Mouse (Mus musculus): ENCODE measurements at regions not wholly inside any gene's neighbourhood (a gene's known extent, or its start where the extent isn't known, plus 50 kb on each side); places are given as distances from the start of the nearest gene placed in this dataset.

DNA sequence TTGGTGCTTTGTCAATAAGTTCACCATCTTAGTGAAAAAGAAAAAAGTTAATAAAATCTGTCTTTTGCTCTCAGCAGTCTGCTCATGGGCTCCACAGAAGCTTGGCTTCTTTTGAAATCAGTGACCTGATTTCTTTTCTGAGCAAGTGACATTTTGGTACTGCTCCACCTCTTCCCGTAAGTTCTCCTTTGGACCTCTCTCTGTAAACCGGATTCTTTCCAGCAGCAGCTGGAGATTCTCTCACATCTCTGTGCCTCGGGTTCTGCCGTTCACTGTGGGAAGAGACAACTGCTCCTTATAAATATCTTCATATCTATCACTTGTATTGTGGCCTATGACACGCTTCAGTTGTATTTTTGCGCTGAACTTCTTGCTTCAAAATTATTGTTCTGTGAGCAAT lies 2194.4 kb downstream of the 9330182O14Rik start:
- H3K9ac ChIP-seq (replicated peaks): no peak overlapping the region
- no peaks in the 10 kb centered on the region for H3K4me1 ChIP-seq (replicated peaks; ENCODE audit: control insufficient read depth in 2 of 2, insufficient read depth in 2 of 2, low read length in 1 of 2)
- TF ChIP-seq CTCF (IDR thresholded peaks at IDR 0.05; ENCODE audit: low read depth): no peak
- TF ChIP-seq EP300 (IDR thresholded peaks at IDR 0.05; ENCODE audit: low read depth): no peak
- DNase-seq (ENCODE audit: low read depth in 3 of 3, low spot score in 3 of 3) (no peak), ATAC-seq (ENCODE audit: insufficient read depth) (no peak)
- H3K27me3 ChIP-seq (ENCODE audit: control insufficient read depth, insufficient read depth, low read length): no peaks in the 10 kb centered on the region
- H3K27ac ChIP-seq: no peak overlapping the region
- 67% methylated on average over 6 of the region's 6 CpGs for WGBS (ENCODE audit: insufficient replicate concordance)
- no peak overlapping the region for H3K4me2 ChIP-seq (ENCODE audit: low read depth)
- H3K36me3 ChIP-seq (replicated peaks; ENCODE audit: control insufficient read depth, insufficient read depth, low read depth): no peaks in the 10 kb centered on the region
- no peak overlapping the region for H3K4me3 ChIP-seq (ENCODE audit: insufficient read depth in 1 of 2, low read depth in 2 of 2, low read length in 2 of 2)
- no peaks in the 10 kb centered on the region for H3K9me3 ChIP-seq (ENCODE audit: control insufficient read depth, low read length)

DNA sequence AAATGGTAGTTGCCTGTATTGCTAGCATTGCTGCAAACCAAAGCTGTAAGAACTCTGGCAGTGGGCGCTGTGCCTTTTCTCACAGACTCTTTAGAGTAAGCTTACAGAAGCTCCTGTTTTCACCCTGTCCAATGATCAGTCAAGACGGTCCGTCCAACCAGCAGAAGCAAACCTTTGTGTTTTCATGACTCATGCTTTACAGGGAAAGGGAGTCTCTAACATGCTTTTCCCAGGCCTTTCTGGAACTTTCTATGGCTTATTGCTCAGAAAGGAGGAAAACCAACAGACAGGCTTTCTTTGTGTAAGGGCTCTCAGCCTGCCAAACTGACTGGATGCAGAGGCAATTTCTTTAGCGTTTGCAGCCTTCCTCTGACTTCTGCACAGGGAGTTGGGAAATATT lies 2195.6 kb downstream of the 9330182O14Rik start:
- TF ChIP-seq CTCF (IDR thresholded peaks at IDR 0.05; ENCODE audit: low read depth) (no peak), EP300 (IDR thresholded peaks at IDR 0.05; ENCODE audit: low read depth) (no peak)
- 60% methylated on average over 4 of the region's 4 CpGs for WGBS (ENCODE audit: insufficient replicate concordance)
- no peaks in the 10 kb centered on the region for H3K36me3 ChIP-seq (replicated peaks; ENCODE audit: control insufficient read depth, insufficient read depth, low read depth)
- DNase-seq (ENCODE audit: low read depth in 3 of 3, low spot score in 3 of 3) (no peak), ATAC-seq (ENCODE audit: insufficient read depth) (no peak)
- H3K27ac ChIP-seq: no peak overlapping the region
- H3K9ac ChIP-seq (replicated peaks): no peak overlapping the region
- no peaks in the 10 kb centered on the region for H3K4me1 ChIP-seq (replicated peaks; ENCODE audit: control insufficient read depth in 2 of 2, insufficient read depth in 2 of 2, low read length in 1 of 2)
- no peaks in the 10 kb centered on the region for H3K27me3 ChIP-seq (ENCODE audit: control insufficient read depth, insufficient read depth, low read length)
- H3K9me3 ChIP-seq (ENCODE audit: control insufficient read depth, low read length): no peaks in the 10 kb centered on the region
- no peak overlapping the region for H3K4me3 ChIP-seq (ENCODE audit: insufficient read depth in 1 of 2, low read depth in 2 of 2, low read length in 2 of 2)
- no peak overlapping the region for H3K4me2 ChIP-seq (ENCODE audit: low read depth)

- WGBS (ENCODE audit: insufficient replicate concordance): 71% methylated on average over 6 of the region's 6 CpGs
- H3K4me2 ChIP-seq (ENCODE audit: low read depth): no peak overlapping the region
- no peaks in the 10 kb centered on the region for H3K36me3 ChIP-seq (replicated peaks; ENCODE audit: control insufficient read depth, insufficient read depth, low read depth)
- H3K27ac ChIP-seq: no peak overlapping the region
- ATAC-seq (ENCODE audit: insufficient read depth) (no peak), DNase-seq (ENCODE audit: low read depth in 3 of 3, low spot score in 3 of 3) (no peak)
- no peaks in the 10 kb centered on the region for H3K9me3 ChIP-seq (ENCODE audit: control insufficient read depth, low read length)
- TF ChIP-seq EP300 (IDR thresholded peaks at IDR 0.05; ENCODE audit: low read depth) (no peak), CTCF (IDR thresholded peaks at IDR 0.05; ENCODE audit: low read depth) (no peak)
- H3K9ac ChIP-seq (replicated peaks): no peak overlapping the region
- no peaks in the 10 kb centered on the region for H3K27me3 ChIP-seq (ENCODE audit: control insufficient read depth, insufficient read depth, low read length)
- no peaks in the 10 kb centered on the region for H3K4me1 ChIP-seq (replicated peaks; ENCODE audit: control insufficient read depth in 2 of 2, insufficient read depth in 2 of 2, low read length in 1 of 2)
- no peak overlapping the region for H3K4me3 ChIP-seq (ENCODE audit: insufficient read depth in 1 of 2, low read depth in 2 of 2, low read length in 2 of 2)
Measured at GRCm38 (mm10) chr15:42333642-42334041, 2199.5 kb downstream of the 9330182O14Rik start.

DNA sequence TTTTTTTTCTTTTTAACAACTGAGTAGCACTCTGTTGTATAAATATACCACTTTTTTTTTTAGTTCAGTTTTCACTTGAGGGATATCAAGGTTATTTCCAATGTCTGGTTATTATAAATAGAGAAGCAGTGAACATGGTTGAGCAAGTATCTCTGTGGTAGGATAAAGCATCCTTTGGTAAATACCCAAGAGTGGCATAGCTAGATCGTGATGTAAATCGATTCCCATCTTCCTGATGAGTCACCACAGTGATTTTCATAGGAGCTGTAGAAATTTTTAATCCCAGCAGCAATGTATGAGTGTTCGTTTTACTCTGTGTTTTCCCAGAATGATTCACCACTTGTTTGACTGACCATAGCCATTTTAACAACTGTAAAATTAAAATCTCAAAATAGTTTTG lies 2212.0 kb downstream of the 9330182O14Rik start:
- no peak overlapping the region for H3K4me2 ChIP-seq (ENCODE audit: low read depth)
- ATAC-seq (ENCODE audit: insufficient read depth) (no peak), DNase-seq (ENCODE audit: low read depth in 3 of 3, low spot score in 3 of 3) (no peak)
- no peaks in the 10 kb centered on the region for H3K4me1 ChIP-seq (replicated peaks; ENCODE audit: control insufficient read depth in 2 of 2, insufficient read depth in 2 of 2, low read length in 1 of 2)
- no peak overlapping the region for H3K27ac ChIP-seq
- no peak overlapping the region for H3K4me3 ChIP-seq (ENCODE audit: insufficient read depth in 1 of 2, low read depth in 2 of 2, low read length in 2 of 2)
- H3K9ac ChIP-seq (replicated peaks): no peak overlapping the region
- no peaks in the 10 kb centered on the region for H3K27me3 ChIP-seq (ENCODE audit: control insufficient read depth, insufficient read depth, low read length)
- 49% methylated on average over 3 of the region's 3 CpGs for whole genome bisulfite sequencing (ENCODE audit: insufficient replicate concordance)
- TF ChIP-seq EP300 (IDR thresholded peaks at IDR 0.05; ENCODE audit: low read depth): no peak
- H3K9me3 ChIP-seq (ENCODE audit: control insufficient read depth, low read length): no peaks in the 10 kb centered on the region
- H3K36me3 ChIP-seq (replicated peaks; ENCODE audit: control insufficient read depth, insufficient read depth, low read depth): no peaks in the 10 kb centered on the region

DNA sequence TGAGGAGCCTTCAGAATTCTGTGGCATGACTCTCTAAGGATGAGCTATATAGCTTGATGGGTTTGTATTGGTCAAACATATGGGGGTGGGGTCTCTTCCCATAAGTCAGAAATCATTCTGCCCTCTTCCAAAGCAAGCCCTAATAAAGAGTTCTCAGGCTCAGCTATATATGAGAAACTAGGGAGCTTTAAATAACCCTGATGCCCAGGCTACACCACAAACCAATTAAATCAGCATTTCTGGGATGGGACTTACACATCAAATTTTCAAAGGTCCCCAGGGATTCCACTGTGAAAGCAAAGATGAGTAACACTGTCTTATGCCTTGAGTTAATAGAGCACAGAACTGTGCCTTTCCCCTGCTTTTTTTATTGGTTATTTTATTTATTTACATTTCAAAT lies 2227.7 kb downstream of the 9330182O14Rik start:
- Histone ChIP-seq H3K9me3 (ENCODE audit: control insufficient read depth, low read length) (no peaks in the 10 kb centered on the region), H3K36me3 (replicated peaks; ENCODE audit: control insufficient read depth, insufficient read depth, low read depth) (no peaks in the 10 kb centered on the region), H3K27me3 (ENCODE audit: control insufficient read depth, insufficient read depth, low read length) (no peaks in the 10 kb centered on the region), H3K4me2 (ENCODE audit: low read depth) (no peak overlapping the region), H3K9ac (replicated peaks) (no peak overlapping the region), H3K4me1 (replicated peaks; ENCODE audit: control insufficient read depth in 2 of 2, insufficient read depth in 2 of 2, low read length in 1 of 2) (no peaks in the 10 kb centered on the region), H3K4me3 (ENCODE audit: insufficient read depth in 1 of 2, low read depth in 2 of 2, low read length in 2 of 2) (no peak overlapping the region), H3K27ac (no peak overlapping the region)
- no peak for ATAC-seq (ENCODE audit: insufficient read depth)
- no peak for DNase-seq (ENCODE audit: low read depth in 3 of 3, low spot score in 3 of 3)
- TF ChIP-seq CTCF (IDR thresholded peaks at IDR 0.05; ENCODE audit: low read depth): no peak
- TF ChIP-seq EP300 (IDR thresholded peaks at IDR 0.05; ENCODE audit: low read depth): no peak

- Histone ChIP-seq H3K36me3 (replicated peaks; ENCODE audit: control insufficient read depth, insufficient read depth, low read depth) (no peaks in the 10 kb centered on the region), H3K4me2 (ENCODE audit: low read depth) (no peak overlapping the region), H3K4me1 (replicated peaks; ENCODE audit: control insufficient read depth in 2 of 2, insufficient read depth in 2 of 2, low read length in 1 of 2) (no peaks in the 10 kb centered on the region), H3K4me3 (ENCODE audit: insufficient read depth in 1 of 2, low read depth in 2 of 2, low read length in 2 of 2) (no peak overlapping the region), H3K9me3 (ENCODE audit: control insufficient read depth, low read length) (no peaks in the 10 kb centered on the region), H3K27ac (no peak overlapping the region), H3K9ac (replicated peaks) (no peak overlapping the region), H3K27me3 (ENCODE audit: control insufficient read depth, insufficient read depth, low read length) (no peaks in the 10 kb centered on the region)
- ATAC-seq (ENCODE audit: insufficient read depth) (no peak), DNase-seq (ENCODE audit: low read depth in 3 of 3, low spot score in 3 of 3) (no peak)
- TF ChIP-seq CTCF (IDR thresholded peaks at IDR 0.05; ENCODE audit: low read depth) (no peak), EP300 (IDR thresholded peaks at IDR 0.05; ENCODE audit: low read depth) (no peak)
- 63% methylated on average over 1 of the region's 1 CpGs for WGBS (ENCODE audit: insufficient replicate concordance)
Measured at GRCm38 (mm10) chr15:42364979-42365378, 2230.8 kb downstream of the 9330182O14Rik start.
